Mouse (Mus musculus): ENCODE results near the gene Sept7. TPM values are rescaled to one million over a fixed set of nuclear protein-coding genes. Genes with fewer than 3 reads are reported as not detected.

The Sept7 gene
- polyA plus RNA-seq, 1 experiment from 2014 or later, result 83.6 TPM

- no peak overlapping the region for H3K27ac ChIP-seq (ENCODE audit: low read depth)
- TF ChIP-seq EP300 (IDR thresholded peaks at IDR 0.05; ENCODE audit: low read depth) (no peak), CTCF (IDR thresholded peaks at IDR 0.05; ENCODE audit: low read depth) (no peak)
- H3K9me3 ChIP-seq (ENCODE audit: low read length), result no peaks in the 10 kb centered on the region
- H3K36me3 ChIP-seq (replicated peaks; ENCODE audit: insufficient read depth, low read length), result no peaks in the 10 kb centered on the region
- no peaks in the 10 kb centered on the region for H3K27me3 ChIP-seq (ENCODE audit: insufficient read depth, low read length)
- H3K9ac ChIP-seq (replicated peaks), result no peak overlapping the region
- H3K4me1 ChIP-seq (ENCODE audit: insufficient read depth), result no peaks in the 10 kb centered on the region
- WGBS (ENCODE audit: insufficient replicate concordance), result 80% methylated on average over 1 of the region's 1 CpGs
- ATAC-seq (no peak), DNase-seq (no peak)
- H3K4me2 ChIP-seq (ENCODE audit: low read depth, low read length), result no peak overlapping the region
- no peak overlapping the region for H3K4me3 ChIP-seq (ENCODE audit: low read depth, low read length)
These were observed 101.5 kb downstream of the Sept7 start for GRCm38 (mm10) chr9:25353775-25354174.

GRCm38 (mm10) chr9:25355806-25356205 lies 103.6 kb downstream of the Sept7 start:
- no peak overlapping the region for H3K4me2 ChIP-seq (ENCODE audit: low read depth, low read length)
- H3K4me1 ChIP-seq (ENCODE audit: insufficient read depth), result no peaks in the 10 kb centered on the region
- no peaks in the 10 kb centered on the region for H3K9me3 ChIP-seq (ENCODE audit: low read length)
- H3K4me3 ChIP-seq (ENCODE audit: low read depth, low read length), result no peak overlapping the region
- no peaks in the 10 kb centered on the region for H3K36me3 ChIP-seq (replicated peaks; ENCODE audit: insufficient read depth, low read length)
- no peak overlapping the region for H3K9ac ChIP-seq (replicated peaks)
- WGBS (ENCODE audit: insufficient replicate concordance), result 72% methylated on average over 11 of the region's 11 CpGs
- TF ChIP-seq CTCF (IDR thresholded peaks at IDR 0.05; ENCODE audit: low read depth), result no peak
- no peak for TF ChIP-seq EP300 (IDR thresholded peaks at IDR 0.05; ENCODE audit: low read depth)
- no peaks in the 10 kb centered on the region for H3K27me3 ChIP-seq (ENCODE audit: insufficient read depth, low read length)
- DNase-seq (no peak), ATAC-seq (no peak)
- H3K27ac ChIP-seq (ENCODE audit: low read depth), result no peak overlapping the region

DNA sequence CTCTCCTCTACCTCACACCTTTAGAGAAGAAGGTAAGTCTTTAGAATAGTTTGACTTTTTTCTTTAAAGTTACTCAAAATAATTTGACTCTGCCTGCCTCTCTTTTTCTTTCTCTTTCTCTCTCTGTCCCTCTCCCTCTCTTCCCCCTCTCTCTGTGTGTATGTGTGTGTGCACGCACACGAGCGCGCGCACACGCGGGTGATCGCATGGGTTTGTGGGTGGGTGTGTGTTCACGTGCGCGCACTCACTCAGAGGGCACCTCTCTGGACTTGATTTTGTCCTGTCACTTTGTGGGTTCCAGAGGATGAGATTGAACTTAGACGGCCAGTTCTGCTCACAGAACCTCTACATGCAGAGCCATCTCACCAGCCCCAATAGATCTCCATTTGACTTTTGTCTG lies 105.3 kb downstream of the Sept7 start:
- Histone ChIP-seq H3K36me3 (replicated peaks; ENCODE audit: insufficient read depth, low read length) (no peaks in the 10 kb centered on the region), H3K27me3 (ENCODE audit: insufficient read depth, low read length) (no peaks in the 10 kb centered on the region), H3K4me2 (ENCODE audit: low read depth, low read length) (no peak overlapping the region), H3K4me3 (ENCODE audit: low read depth, low read length) (no peak overlapping the region), H3K27ac (ENCODE audit: low read depth) (no peak overlapping the region), H3K9ac (replicated peaks) (no peak overlapping the region), H3K4me1 (ENCODE audit: insufficient read depth) (no peaks in the 10 kb centered on the region), H3K9me3 (ENCODE audit: low read length) (no peaks in the 10 kb centered on the region)
- no peak for DNase-seq
- 91% methylated on average over 12 of the region's 12 CpGs for WGBS (ENCODE audit: insufficient replicate concordance)
- no peak for ATAC-seq
- TF ChIP-seq CTCF (IDR thresholded peaks at IDR 0.05; ENCODE audit: low read depth) (no peak), EP300 (IDR thresholded peaks at IDR 0.05; ENCODE audit: low read depth) (no peak)

GRCm38 (mm10) chr9:25358018-25358417 lies 105.8 kb downstream of the Sept7 start:
- no peak for DNase-seq
- WGBS (ENCODE audit: insufficient replicate concordance), result 65% methylated on average over 5 of the region's 5 CpGs
- no peaks in the 10 kb centered on the region for H3K36me3 ChIP-seq (replicated peaks; ENCODE audit: insufficient read depth, low read length)
- no peak overlapping the region for H3K9ac ChIP-seq (replicated peaks)
- no peak overlapping the region for H3K27ac ChIP-seq (ENCODE audit: low read depth)
- no peaks in the 10 kb centered on the region for H3K9me3 ChIP-seq (ENCODE audit: low read length)
- TF ChIP-seq EP300 (IDR thresholded peaks at IDR 0.05; ENCODE audit: low read depth), result no peak
- TF ChIP-seq CTCF (IDR thresholded peaks at IDR 0.05; ENCODE audit: low read depth), result no peak
- H3K4me2 ChIP-seq (ENCODE audit: low read depth, low read length), result no peak overlapping the region
- no peak overlapping the region for H3K4me3 ChIP-seq (ENCODE audit: low read depth, low read length)
- H3K4me1 ChIP-seq (ENCODE audit: insufficient read depth), result no peaks in the 10 kb centered on the region
- ATAC-seq, result no peak
- no peaks in the 10 kb centered on the region for H3K27me3 ChIP-seq (ENCODE audit: insufficient read depth, low read length)

Other genes with a start within 250 kb of the Sept7 start
- not detected in 2 replicates for gene Gm10181, start 163.0 kb upstream of the Sept7 start, polyA plus RNA-seq (2015; fragmentation: Nextera tagmentation; extraction: Ambion mirVana)
- 12.7 and 13.7 TPM in 2 replicates for gene Herpud2, start 100.6 kb upstream of the Sept7 start, polyA plus RNA-seq (2015; fragmentation: Nextera tagmentation; extraction: Ambion mirVana)
- gene Eepd1, start 229.1 kb downstream of the Sept7 start, polyA plus RNA-seq (2015; fragmentation: Nextera tagmentation; extraction: Ambion mirVana), result 7.6 and 7.8 TPM in 2 replicates

Measured in liver, postnatal 0 days (tissue).